Mouse (Mus musculus): Measurements from ENCODE around the gene Gm37240.

DNA sequence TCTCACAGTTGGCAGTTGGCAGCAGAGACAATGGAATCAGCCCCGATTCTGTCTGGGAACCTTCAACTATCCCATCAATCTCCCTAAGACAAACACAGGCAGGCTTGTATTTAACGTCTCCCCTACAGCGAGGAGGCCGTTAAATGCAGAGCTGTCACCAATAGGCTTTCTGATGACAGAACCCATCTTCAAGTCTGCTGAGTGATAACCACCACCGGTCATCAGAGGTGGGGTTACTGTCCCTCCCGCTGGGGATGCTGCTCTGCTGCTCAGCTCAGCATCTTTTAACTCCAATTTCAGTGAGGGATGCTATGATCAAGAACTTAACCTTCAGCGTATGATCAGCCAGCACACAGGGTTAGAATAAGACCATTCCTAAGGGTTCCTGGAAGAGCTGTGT is 1409.1 kb downstream of the Gm37240 start:
- TF ChIP-seq CTCF (IDR thresholded peaks at IDR 0.05; ENCODE audit: insufficient read depth, low read depth, low read length), result no peak
- TF ChIP-seq POLR2A (IDR thresholded peaks at IDR 0.05; ENCODE audit: insufficient read depth, low read depth, low read length), result no peak

Measured in olfactory bulb, adult 2 months (tissue).